Mouse (Mus musculus) ES-E14 (cell line): ENCODE measurements around the gene Pou6f1.

Source experiments
- CHD2 ChIP-seq: IDR thresholded peaks from 2 replicates; pipeline ENCODE4 v1.6.1; 2014; ENCODE audit warnings: mild to moderate bottlenecking, low read depth, low read length, inconsistent platforms
- HCFC1 ChIP-seq: IDR thresholded peaks from 2 replicates; pipeline ENCODE4 v1.6.1; 2012; ENCODE audit warnings: low read length, inconsistent platforms, borderline replicate concordance; ENCODE audit not compliant: insufficient read depth
- MAFK ChIP-seq: IDR thresholded peaks from 2 replicates; pipeline ENCODE4 v1.6.1; 2014; ENCODE audit warnings: mild to moderate bottlenecking, low read depth, low read length, inconsistent platforms; ENCODE audit not compliant: insufficient read depth
- ZC3H11A ChIP-seq: IDR thresholded peaks from 2 replicates; pipeline ENCODE4 v1.6.1; 2012; ENCODE audit warnings: low read depth, mild to moderate bottlenecking, inconsistent platforms, low read length, borderline replicate concordance
- ZNF384 ChIP-seq: IDR thresholded peaks from 2 replicates; pipeline ENCODE4 v1.6.1; 2012; ENCODE audit warnings: low read depth, low read length, inconsistent platforms

DNA sequence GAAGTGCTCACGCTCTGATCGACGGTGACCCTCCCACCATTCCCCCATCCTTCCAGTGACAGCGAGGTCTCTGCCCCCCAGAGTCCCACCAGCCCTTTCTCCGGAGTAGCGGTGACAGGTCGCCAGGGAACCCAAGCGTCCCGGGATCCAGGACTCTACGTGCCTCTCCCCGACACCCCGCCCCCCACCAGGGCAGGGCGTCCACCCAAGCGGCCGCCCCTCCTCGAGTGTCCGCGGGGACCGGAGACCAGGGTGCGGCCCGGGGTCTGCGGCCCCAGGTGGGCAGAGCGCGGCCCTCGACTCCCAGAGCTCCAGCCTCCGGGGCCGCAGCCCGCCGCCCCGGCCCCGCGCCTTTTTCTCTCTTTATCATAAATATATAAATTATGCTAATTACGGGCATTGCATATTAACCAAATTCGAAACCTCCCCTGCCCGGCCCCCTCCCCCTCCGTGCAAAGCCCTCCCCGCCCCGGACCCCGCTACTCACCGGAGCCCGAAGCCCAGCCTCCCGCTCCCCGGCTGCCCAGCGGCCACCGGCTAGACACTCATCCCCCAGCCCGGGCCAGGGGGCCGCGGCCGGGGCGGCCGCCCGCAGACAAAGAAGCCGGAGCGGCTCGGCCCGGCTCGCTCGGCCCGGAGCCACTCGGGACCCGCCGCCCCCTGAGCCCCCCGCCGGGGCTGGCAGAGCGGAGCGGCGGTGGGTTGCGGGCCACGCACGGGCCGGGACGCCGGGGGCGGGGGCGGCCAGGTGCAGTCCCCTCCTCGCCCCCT lies at the start of gene Pou6f1:
- TF ChIP-seq HCFC1 (no peak), ZC3H11A (no peak), ZNF384 (no peak), CHD2 (no peak), MAFK (no peak)
